Mouse (Mus musculus) v-Abl transformed pro-B cells (cell line): ENCODE measurements at regions not wholly inside any gene's neighbourhood (a gene's known extent, or its start where the extent isn't known, plus 50 kb on each side); places are given as distances from the start of the nearest gene placed in this dataset.

Experiments
- in situ Hi-C, 2 experiments: fragments of 400-800 bp; cut with MboI; formaldehyde crosslinking; loops; one replicate each; pipeline ENCODE4 v1.15.1; 2025; ENCODE audit not compliant: unreplicated experiment in 2 of 2

- in situ Hi-C loops, result no loop called here
Observed at GRCm38 (mm10) chr4:89621260-89621659, 58.0 kb upstream of the Dmrta1 start.

- in situ Hi-C loops, result no loop called here
Observed at GRCm38 (mm10) chr4:89604721-89605120, 74.5 kb upstream of the Dmrta1 start.

GRCm38 (mm10) chr4:89575529-89575928 is 103.7 kb upstream of the Dmrta1 start:
- in situ Hi-C loops, result loop anchor here in 1 of 2 experiments (5.0 kb wide), 1 partner anchor 117 kb away; no protein-coding TSS in a partner anchor

GRCm38 (mm10) chr4:89554711-89555466 is 124.3 kb upstream of the Dmrta1 start:
- in situ Hi-C loops, result no loop called here

- in situ Hi-C loops, result no loop called here
Observed at GRCm38 (mm10) chr4:89552556-89552955, 126.7 kb upstream of the Dmrta1 start.

- in situ Hi-C loops, result no loop called here
Observed at GRCm38 (mm10) chr4:89550515-89550914, 128.7 kb upstream of the Dmrta1 start.

- in situ Hi-C loops, result loop anchor here in 1 of 2 experiments (5.0 kb wide), 1 partner anchor 160 kb away; no protein-coding TSS in a partner anchor
Observed at GRCm38 (mm10) chr4:89532462-89532861, 146.8 kb upstream of the Dmrta1 start.

- in situ Hi-C loops, result loop anchor here in 1 of 2 experiments (5.0 kb wide), 1 partner anchor 162 kb away; no protein-coding TSS in a partner anchor
Observed at GRCm38 (mm10) chr4:89530050-89530911, 149.0 kb upstream of the Dmrta1 start.

- in situ Hi-C loops, result loop anchor here (5.0 to 10.0 kb wide), 3 partner anchors 164 to 653 kb away; no protein-coding TSS in a partner anchor
Observed at GRCm38 (mm10) chr4:89527966-89528365, 151.3 kb upstream of the Dmrta1 start.

- in situ Hi-C loops, result loop anchor here (5.0 to 10.0 kb wide), 3 partner anchors 165 to 653 kb away; no protein-coding TSS in a partner anchor
Observed at GRCm38 (mm10) chr4:89527326-89527725, 151.9 kb upstream of the Dmrta1 start.

- in situ Hi-C loops, result loop anchor here (5.0 to 10.0 kb wide), 3 partner anchors 167 to 651 kb away; no protein-coding TSS in a partner anchor
Observed at GRCm38 (mm10) chr4:89525525-89525924, 153.7 kb upstream of the Dmrta1 start.

- in situ Hi-C loops, result loop anchor here (5.0 to 25.0 kb wide), 8 partner anchors 137 to 812 kb away; partner anchors contain the start of genes Cdkn2a (in 1 of the 2), Cdkn2b (in 1 of the 2), Gm26566 (in 1 of the 2) and Klhl9 (in 1 of the 2)
Observed at GRCm38 (mm10) chr4:89524260-89525200, 154.7 kb upstream of the Dmrta1 start.

GRCm38 (mm10) chr4:89523423-89524259 is 155.6 kb upstream of the Dmrta1 start:
- in situ Hi-C loops, result loop anchor here (5.0 to 25.0 kb wide), 6 partner anchors 136 to 811 kb away; partner anchors contain the start of genes Cdkn2a (in 1 of the 2), Cdkn2b (in 1 of the 2), Gm26566 (in 1 of the 2) and Klhl9 (in 1 of the 2)

GRCm38 (mm10) chr4:89518027-89518426 is 161.2 kb upstream of the Dmrta1 start:
- in situ Hi-C loops, result loop anchor here (25.0 kb wide), 4 partner anchors 131 to 806 kb away; partner anchors contain the start of genes Cdkn2a (in 1 of the 2), Cdkn2b (in 1 of the 2), Gm26566 (in 1 of the 2) and Klhl9 (in 1 of the 2)

GRCm38 (mm10) chr4:89515823-89516411 is 163.3 kb upstream of the Dmrta1 start:
- in situ Hi-C loops, result loop anchor here (25.0 kb wide), 4 partner anchors 129 to 804 kb away; partner anchors contain the start of genes Cdkn2a (in 1 of the 2), Cdkn2b (in 1 of the 2), Gm26566 (in 1 of the 2) and Klhl9 (in 1 of the 2)

- in situ Hi-C loops, result loop anchor here (25.0 kb wide), 4 partner anchors 128 to 803 kb away; partner anchors contain the start of genes Cdkn2a (in 1 of the 2), Cdkn2b (in 1 of the 2), Gm26566 (in 1 of the 2) and Klhl9 (in 1 of the 2)
Observed at GRCm38 (mm10) chr4:89514981-89515380, 164.3 kb upstream of the Dmrta1 start.

GRCm38 (mm10) chr4:89510593-89510992 is 168.6 kb upstream of the Dmrta1 start:
- in situ Hi-C loops, result loop anchor here (25.0 kb wide), 4 partner anchors 123 to 798 kb away; partner anchors contain the start of genes Cdkn2a (in 1 of the 2), Cdkn2b (in 1 of the 2), Gm26566 (in 1 of the 2) and Klhl9 (in 1 of the 2)
